Mouse (Mus musculus) heart, postnatal 0 days (tissue): ENCODE measurements at regions not wholly inside any gene's neighbourhood (a gene's known extent, or its start where the extent isn't known, plus 50 kb on each side); places are given as distances from the start of the nearest gene placed in this dataset.
A peak's percentile ranks its signal among the peaks of the same experiment; 100 is the strongest.

ENCODE experiments used
- ATAC-seq: fragments of 200-750 bp; cut with Nextera tagmentation; 2 replicates; pipeline ENCODE4 v1.8.0; 2017; ENCODE audit warnings: low read depth, moderate number of reproducible peaks, moderate library complexity; ENCODE audit not compliant: insufficient read depth
- DNase-seq: peaks from one replicate; pipeline ENCODE4 v3.0.0-alpha.2; 2016; ENCODE audit warnings: low spot score
- H3K27ac ChIP-seq: fragments of 300-500 bp; sonication (generic); 2 replicates; pipeline ENCODE4 v1.5.1; 2014; ENCODE audit warnings: low read depth, mild to moderate bottlenecking
- H3K27me3 ChIP-seq: fragments of 300-500 bp; sonication (generic); 2 replicates; pipeline ENCODE4 v1.6.1; 2014; ENCODE audit warnings: low read length, mixed read lengths; ENCODE audit not compliant: control insufficient read depth, insufficient read depth
- H3K36me3 ChIP-seq: fragments of 300-500 bp; sonication (generic); replicated peaks from 2 replicates; pipeline ENCODE4 v1.6.1; 2014; ENCODE audit warnings: low read length, mixed read lengths; ENCODE audit not compliant: control insufficient read depth, insufficient read depth
- H3K4me1 ChIP-seq: fragments of 300-500 bp; sonication (generic); 2 replicates; pipeline ENCODE4 v1.6.1; 2014; ENCODE audit warnings: antibody characterized with exemption; ENCODE audit not compliant: control insufficient read depth, insufficient read depth
- H3K4me2 ChIP-seq: fragments of 300-500 bp; sonication (generic); 2 replicates; pipeline ENCODE4 v1.6.1; 2014; ENCODE audit warnings: low read depth, mild to moderate bottlenecking, low read length, moderate library complexity
- H3K4me3 ChIP-seq: fragments of 300-500 bp; sonication (generic); 2 replicates; pipeline ENCODE4 v1.5.1; 2014; ENCODE audit warnings: low read depth, low read length
- H3K9ac ChIP-seq: fragments of 300-500 bp; sonication (generic); replicated peaks from 2 replicates; pipeline ENCODE4 v1.6.1; 2014; ENCODE audit warnings: low read depth, low read length, mixed read lengths
- H3K9me3 ChIP-seq: fragments of 300-500 bp; sonication (generic); replicated peaks from 2 replicates; pipeline ENCODE4 v1.6.1; 2016; ENCODE audit warnings: low read length; ENCODE audit not compliant: control insufficient read depth
- CTCF ChIP-seq: IDR thresholded peaks from 2 replicates; pipeline ENCODE4 v1.5.1; 2016; ENCODE audit warnings: antibody characterized with exemption, control low read depth, low read depth
- EP300 ChIP-seq: IDR thresholded peaks from 2 replicates; pipeline ENCODE4 v1.6.1; 2016; ENCODE audit warnings: antibody characterized with exemption, low read depth
- WGBS: fragments of 180-500 bp; shearing (Covaris S2); extraction: QIAGEN DNeasy Blood & Tissue Kit; methylation state at CpG from one replicate; pipeline ENCODE4 v1.1.7; 2014; 5-methylcytosine and 5-hydroxymethylcytosine counted together

DNA sequence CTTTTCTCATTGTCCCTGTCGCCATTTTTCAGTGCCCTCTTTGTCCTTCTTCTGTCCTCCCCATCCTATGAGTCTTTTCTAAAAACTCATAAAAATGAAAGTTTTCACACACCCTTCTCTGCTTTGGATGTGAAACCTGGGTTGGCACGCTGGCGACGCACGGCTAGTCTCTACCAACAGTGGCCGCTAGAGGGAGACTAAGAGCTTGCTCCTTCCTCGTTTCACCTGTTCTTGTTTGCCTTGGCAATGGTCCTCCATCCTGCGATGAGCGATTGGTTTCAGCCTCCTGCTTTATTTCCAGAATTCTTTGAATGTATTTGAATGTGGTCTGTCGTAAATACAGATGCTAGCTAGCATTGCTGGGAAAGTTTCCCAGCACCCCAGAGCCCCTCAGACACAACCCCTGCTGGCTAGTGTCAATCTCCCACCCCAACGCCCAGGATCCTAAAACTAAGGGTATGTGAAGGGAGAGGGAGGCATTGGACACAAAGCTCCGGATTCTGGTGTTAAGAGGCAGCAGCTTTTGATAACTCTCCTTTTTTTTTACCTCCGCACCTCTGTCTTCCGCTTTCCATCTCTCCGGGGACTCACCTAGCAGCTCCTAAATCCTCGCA, 85.8 kb upstream of the Hmcn1 start:
- Histone ChIP-seq H3K9ac (no peak overlapping the region), H3K27ac (no peak overlapping the region), H3K27me3 (no peaks in the 10 kb centered on the region), H3K9me3 (no peaks in the 10 kb centered on the region), H3K36me3 (no peaks in the 10 kb centered on the region), H3K4me1 (peaks cover 18% of the 10 kb centered on the region), H3K4me3 (no peak overlapping the region), H3K4me2 (no peak overlapping the region)
- ATAC-seq = peak; percentile 70
- WGBS = 33% methylated on average over 16 of the region's 16 CpGs
- DNase-seq = peak; percentile 81
- peak; percentile 95 for TF ChIP-seq CTCF
- TF ChIP-seq EP300 = no peak

DNA sequence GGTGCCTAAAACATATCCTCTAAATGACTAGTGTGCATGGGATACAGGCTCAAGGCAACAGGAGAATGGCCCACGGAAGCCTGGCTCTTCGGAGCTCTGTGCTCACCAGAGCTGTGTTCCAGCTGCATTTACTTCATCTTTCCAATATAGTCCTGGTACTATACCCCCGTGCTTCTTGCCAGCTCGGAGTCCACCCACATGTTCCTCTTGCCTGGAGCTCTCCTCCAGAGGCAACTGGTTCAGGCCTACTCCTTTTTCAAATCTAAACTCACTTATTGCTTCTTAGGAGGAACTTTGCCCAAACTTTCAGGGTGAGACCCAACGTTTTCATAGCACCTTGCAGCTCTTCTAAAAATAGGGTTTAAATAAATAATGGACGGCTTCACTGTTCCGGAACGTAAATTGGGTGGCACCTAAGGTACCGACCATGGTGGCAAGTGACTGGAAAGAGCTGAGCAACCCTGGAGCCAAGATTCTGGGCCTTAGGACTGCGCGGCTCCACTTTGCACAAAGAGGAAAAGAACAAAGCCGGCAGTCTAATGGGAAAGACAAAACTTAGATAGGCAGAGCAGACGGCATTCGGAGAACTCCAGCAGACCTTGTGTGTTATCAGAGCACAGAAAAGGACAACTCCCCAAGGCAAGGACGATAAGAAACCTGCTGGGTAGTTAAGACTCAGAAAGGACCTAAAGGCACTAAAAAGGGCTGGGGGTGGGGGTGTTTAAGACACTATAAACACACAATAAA, 86.6 kb upstream of the Hmcn1 start:
- DNase-seq (no peak), ATAC-seq (peak; percentile 15; the same call in 1 of the 2 replicates)
- H3K27me3 ChIP-seq = no peaks in the 10 kb centered on the region
- TF ChIP-seq EP300 (no peak), CTCF (no peak)
- H3K4me2 ChIP-seq = no peak overlapping the region
- 0 out of 2 replicates have a peak overlapping the region, but pooled peaks have one; percentile 35 for H3K27ac ChIP-seq
- no peaks in the 10 kb centered on the region for H3K36me3 ChIP-seq
- peaks cover 18% of the 10 kb centered on the region for H3K4me1 ChIP-seq
- H3K9me3 ChIP-seq = no peaks in the 10 kb centered on the region
- H3K9ac ChIP-seq = no peak overlapping the region
- no peak overlapping the region for H3K4me3 ChIP-seq
- 42% methylated on average over 15 of the region's 15 CpGs for WGBS

DNA sequence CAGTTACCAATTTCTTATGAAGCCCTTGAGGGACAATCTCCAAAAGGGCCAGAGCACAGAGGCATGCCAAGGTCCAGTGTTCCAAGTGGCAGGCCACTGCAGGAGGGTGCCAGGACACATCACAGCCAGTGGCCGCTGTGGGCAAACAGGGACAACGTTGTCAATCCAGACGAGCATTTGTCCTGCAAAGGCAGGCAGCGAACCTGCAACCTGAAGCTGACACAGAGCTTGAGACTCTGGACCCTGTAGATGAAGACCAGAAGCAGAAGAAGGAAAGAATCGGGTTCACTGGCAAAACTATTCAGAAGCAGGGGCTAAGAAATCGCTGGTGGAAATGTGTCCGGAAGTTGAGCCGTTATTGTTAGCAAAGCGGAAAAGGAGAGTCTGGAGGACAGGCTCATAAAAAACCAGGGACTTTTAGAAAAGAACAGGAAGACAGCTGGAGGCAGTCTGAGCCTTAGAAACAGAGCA, 87.3 kb upstream of the Hmcn1 start:
- Histone ChIP-seq H3K9ac (no peak overlapping the region), H3K36me3 (no peaks in the 10 kb centered on the region), H3K4me3 (no peak overlapping the region), H3K9me3 (no peaks in the 10 kb centered on the region), H3K4me2 (0 out of 2 replicates have a peak overlapping the region, but pooled peaks have one; percentile 18), H3K27ac (peak overlapping the region; percentile 34; the same call in 1 of the 2 replicates), H3K4me1 (peaks cover 18% of the 10 kb centered on the region), H3K27me3 (no peaks in the 10 kb centered on the region)
- ATAC-seq (0 out of 2 replicates have a peak, but pooled peaks have one; percentile 7), DNase-seq (no peak)
- TF ChIP-seq CTCF (no peak), EP300 (no peak)
- 41% methylated on average over 9 of the region's 9 CpGs for WGBS

DNA sequence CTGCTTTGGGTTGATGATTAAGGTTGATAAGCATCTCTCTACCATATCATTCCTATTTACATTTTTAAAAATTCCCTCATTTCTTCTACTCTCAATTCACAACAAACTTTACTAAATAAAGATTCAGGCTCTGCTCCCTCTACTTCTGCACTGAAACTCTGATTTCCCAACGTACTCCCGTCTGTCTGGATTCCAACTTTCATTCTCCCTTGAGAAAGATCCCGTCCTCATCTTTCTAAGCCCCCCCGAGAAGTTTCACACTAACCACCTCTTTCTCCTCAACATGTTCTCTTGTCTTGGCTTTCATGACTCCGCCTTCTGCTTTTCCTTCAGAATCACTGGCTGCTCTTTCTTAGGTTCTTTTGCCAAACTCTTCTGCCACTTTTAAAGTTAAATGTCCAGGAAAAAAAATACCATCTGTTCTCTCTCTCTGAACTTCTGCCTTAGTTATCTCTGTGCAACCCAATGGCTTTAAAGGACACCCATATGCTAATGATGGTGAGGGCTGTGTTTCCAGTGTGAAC, 89.3 kb upstream of the Hmcn1 start:
- Histone ChIP-seq H3K9ac (no peak overlapping the region), H3K27me3 (no peaks in the 10 kb centered on the region), H3K4me3 (no peak overlapping the region), H3K4me2 (no peak overlapping the region), H3K9me3 (no peaks in the 10 kb centered on the region), H3K4me1 (peaks cover 25% of the 10 kb centered on the region), H3K36me3 (no peaks in the 10 kb centered on the region), H3K27ac (no peak overlapping the region)
- WGBS = 86% methylated on average over 5 of the region's 5 CpGs
- no peak for ATAC-seq
- no peak for DNase-seq
- TF ChIP-seq EP300 = no peak
- no peak for TF ChIP-seq CTCF

DNA sequence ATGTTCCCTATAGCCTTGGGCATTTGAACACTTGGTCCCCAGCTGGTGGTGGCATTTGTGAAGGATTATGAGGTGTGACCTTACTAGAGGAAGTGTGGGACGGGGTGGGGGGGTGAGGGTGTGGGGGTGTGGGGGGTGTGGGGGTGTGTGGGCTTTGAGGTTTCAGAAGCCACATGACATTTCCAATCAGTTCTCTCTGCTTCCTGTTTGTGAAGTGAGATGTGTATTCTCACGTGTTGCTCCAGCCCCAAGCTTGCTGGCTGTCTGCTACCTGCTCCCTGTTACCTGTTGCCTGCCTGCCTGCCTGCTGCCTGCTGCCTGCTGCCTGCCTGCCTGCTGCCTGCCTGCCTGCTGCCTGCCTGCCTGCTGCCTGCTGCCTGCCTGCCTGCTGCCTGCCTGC, 90.6 kb upstream of the Hmcn1 start:
- 72% methylated on average over 2 of the region's 2 CpGs for WGBS
- TF ChIP-seq CTCF (no peak), EP300 (no peak)

More for the DNA sequence above, 90.6 kb upstream of the Hmcn1 start:
- ATAC-seq (no peak), DNase-seq (no peak)
- no peak overlapping the region for H3K4me3 ChIP-seq
- peaks cover 25% of the 10 kb centered on the region for H3K4me1 ChIP-seq
- H3K9ac ChIP-seq = no peak overlapping the region
- H3K36me3 ChIP-seq = no peaks in the 10 kb centered on the region
- H3K27ac ChIP-seq = no peak overlapping the region
- no peak overlapping the region for H3K4me2 ChIP-seq
- no peaks in the 10 kb centered on the region for H3K9me3 ChIP-seq
- no peaks in the 10 kb centered on the region for H3K27me3 ChIP-seq
